Mouse (Mus musculus): ENCODE measurements at regions not wholly inside any gene's neighbourhood (a gene's known extent, or its start where the extent isn't known, plus 50 kb on each side); places are given as distances from the start of the nearest gene placed in this dataset.

DNA sequence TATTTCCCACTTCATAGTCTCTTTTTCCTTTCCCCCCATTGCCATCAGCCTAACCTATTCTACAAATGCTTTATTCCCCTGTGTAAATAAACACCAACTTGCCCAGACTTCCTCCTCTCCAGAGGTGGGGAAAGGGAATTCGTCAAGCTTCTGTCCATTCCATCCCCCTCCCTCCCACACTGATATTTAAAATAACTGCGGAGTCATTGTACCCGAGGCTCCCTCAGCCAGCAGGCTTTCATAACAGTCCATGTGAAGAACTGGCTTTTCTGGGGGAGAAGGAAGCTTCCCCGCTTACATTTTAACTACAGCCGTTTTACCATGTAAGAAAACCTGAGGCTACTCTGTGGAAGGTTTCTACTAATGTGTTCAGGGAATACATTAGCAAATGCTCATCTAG is 193.1 kb upstream of the Cnksr2 start:
- peak; percentile 6 for DNase-seq (ENCODE audit: low spot score)

DNA sequence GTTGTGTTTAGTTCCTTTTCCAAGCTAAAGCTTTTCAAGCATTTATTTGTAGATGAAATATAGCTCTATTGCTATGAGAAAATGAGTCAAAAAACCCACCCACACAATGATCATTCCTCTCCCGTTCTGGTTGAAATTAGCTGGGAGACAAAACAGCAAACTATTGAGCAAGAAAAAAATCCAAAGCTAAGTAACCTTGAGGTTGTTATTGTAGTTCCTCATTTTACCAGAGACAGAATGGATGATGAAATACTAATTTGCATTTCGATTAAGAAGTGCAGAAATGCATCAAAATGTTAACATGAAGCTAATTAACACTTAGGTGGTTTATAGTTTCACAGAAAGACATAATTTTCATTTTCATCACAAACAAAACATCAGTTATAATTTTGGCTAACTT is 166.1 kb upstream of the Cnksr2 start:
- no peak for DNase-seq (ENCODE audit: low spot score)

DNA sequence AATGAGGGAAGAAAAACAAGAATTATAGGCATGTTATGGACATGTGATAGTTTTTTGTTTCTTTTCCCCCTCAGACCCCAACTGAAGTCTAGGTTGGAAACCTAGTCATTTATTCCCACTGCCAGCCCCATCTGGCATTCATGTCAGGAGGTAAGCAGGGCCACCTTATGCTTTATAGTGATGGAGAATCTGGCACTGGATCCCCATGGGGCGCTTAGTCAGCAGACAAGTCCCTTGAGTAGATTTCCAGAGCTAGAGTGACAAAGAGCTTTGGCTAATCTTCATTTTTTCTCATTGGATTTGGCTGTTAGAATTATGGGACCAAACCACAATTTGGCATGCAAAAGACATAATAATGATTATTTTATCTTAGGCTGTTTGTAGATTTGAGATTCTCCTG is 152.4 kb upstream of the Cnksr2 start:
- DNase-seq (ENCODE audit: low spot score): no peak

DNA sequence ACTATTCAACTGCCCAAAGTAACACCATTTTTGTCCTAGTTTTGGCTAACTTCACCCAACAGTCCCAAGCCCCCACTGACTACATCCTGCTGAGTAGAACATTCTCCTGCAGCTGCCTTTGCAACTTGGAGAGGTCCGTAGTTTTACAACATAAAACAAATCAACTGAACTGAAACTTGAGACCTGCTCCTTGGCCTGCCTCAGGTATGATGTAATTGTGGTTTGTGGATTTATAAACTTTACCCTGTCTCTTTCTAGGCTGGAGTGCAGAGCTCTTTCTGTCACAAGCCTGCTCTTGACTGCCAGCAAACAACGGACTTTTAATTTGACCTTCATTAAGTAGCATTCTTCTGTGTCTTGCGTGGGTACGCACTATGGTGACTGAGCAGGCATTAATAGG is 138.4 kb upstream of the Cnksr2 start:
- DNase-seq (ENCODE audit: low spot score): no peak

DNA sequence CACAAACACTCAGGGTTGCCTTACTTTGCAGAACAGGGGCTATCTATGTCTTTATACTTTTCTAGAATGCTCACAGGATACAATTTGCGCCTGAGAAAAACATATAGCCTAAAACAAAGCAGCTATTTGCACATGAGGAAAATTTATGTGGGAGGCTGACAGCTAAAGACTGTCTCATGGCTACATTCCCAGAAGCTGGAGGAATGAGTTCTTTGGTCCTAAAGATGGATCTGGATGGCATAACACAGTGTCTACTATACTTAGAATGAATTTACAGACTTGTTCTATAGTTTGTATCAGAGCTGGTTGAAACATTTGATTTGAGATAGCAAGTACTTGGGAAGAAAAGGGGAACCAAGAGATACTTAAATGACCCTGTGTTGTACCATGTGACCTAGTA is 137.3 kb upstream of the Cnksr2 start:
- DNase-seq (ENCODE audit: low spot score): no peak

DNA sequence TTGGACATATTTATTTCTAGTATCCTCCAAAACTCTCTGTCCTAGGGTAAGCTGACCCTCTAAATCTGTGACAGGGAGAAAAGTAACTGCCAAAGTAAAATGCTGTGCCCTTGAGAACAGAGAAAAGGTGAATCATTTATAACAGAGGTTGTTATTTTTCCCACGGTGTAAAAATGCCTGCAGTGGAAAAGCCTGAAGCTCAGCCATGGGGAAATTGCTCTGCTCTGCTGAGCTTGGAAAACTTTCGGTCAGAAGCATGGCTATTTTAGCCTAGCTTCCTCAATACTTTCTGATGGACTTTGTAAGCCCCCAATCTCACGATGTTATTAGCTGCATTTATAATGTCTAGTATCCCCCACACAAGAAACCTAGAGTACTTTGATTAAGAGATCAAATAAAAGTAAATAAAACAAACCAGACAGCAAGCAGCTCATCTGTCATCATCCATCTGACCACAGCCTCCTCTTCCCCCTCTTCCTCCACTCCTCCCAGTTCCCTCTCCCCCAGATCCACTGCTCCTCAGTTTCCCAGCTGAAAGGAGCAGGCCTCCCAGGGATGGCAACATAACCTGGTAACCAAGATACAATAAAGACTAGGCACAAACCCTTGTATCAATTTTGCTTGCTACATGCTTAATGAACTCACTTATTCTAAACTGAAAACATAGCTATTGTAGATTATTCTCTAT is 92.9 kb upstream of the Cnksr2 start:
- DNase-seq (ENCODE audit: low spot score): no peak

DNA sequence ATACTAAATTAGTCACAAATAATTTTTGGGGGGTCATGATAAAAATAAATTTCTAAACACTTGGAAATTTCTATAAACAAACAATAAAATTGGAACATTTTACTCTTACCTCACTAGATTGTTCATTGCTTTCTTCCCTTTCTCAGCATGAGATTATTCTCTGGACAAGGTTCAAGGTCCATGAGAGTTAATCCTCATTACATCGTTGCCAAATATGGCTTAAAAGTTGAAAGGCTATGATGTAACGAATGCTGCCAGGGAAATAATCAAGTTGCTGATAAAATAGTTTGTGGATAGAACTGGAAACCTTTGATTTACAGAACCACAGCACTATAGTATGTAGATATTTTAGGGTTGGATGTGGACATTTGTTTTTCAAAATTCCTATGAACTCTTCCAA is 90.4 kb upstream of the Cnksr2 start:
- DNase-seq (ENCODE audit: low spot score): no peak

Measured in layer of hippocampus, adult 11-12 months (tissue).